Mouse (Mus musculus) neural tube, embryonic 12.5 days (tissue): ENCODE measurements around the gene Whamm. TPM values are rescaled to one million over a fixed set of nuclear protein-coding genes. Genes with fewer than 3 reads are reported as not detected.

Source experiments
- ATAC-seq: fragments of 200-750 bp; cut with Nextera tagmentation; 2 replicates; pipeline ENCODE4 v1.8.0; 2017; ENCODE audit warnings: low read depth, mild to moderate bottlenecking, moderate TSS enrichment, moderate library complexity; ENCODE audit not compliant: low FRiP score
- H3K27ac ChIP-seq: fragments of 300-500 bp; sonication (generic); 2 replicates; pipeline ENCODE4 v1.5.1; 2016
- H3K27me3 ChIP-seq: fragments of 300-500 bp; sonication (generic); replicated peaks from 2 replicates; pipeline ENCODE4 v1.6.1; 2016; ENCODE audit warnings: mild to moderate bottlenecking
- H3K36me3 ChIP-seq: fragments of 300-500 bp; sonication (generic); 2 replicates; pipeline ENCODE4 v1.6.1; 2016; ENCODE audit warnings: mild to moderate bottlenecking
- H3K4me1 ChIP-seq: fragments of 300-500 bp; sonication (generic); 2 replicates; pipeline ENCODE4 v1.6.1; 2016
- H3K4me2 ChIP-seq: fragments of 300-500 bp; sonication (generic); replicated peaks from 2 replicates; pipeline ENCODE4 v1.6.1; 2016; ENCODE audit warnings: mild to moderate bottlenecking
- H3K4me3 ChIP-seq: fragments of 300-500 bp; sonication (generic); 2 replicates; pipeline ENCODE4 v1.5.1; 2016
- H3K9ac ChIP-seq: fragments of 300-500 bp; sonication (generic); 2 replicates; pipeline ENCODE4 v1.6.1; 2016; ENCODE audit warnings: mild to moderate bottlenecking
- H3K9me3 ChIP-seq: fragments of 300-500 bp; sonication (generic); 2 replicates; pipeline ENCODE4 v1.6.1; 2016; ENCODE audit warnings: mild to moderate bottlenecking
- WGBS: fragments of 180-500 bp; shearing (Covaris S2); methylation state at CpG from one replicate; pipeline ENCODE4 v1.1.7; 2016; 5-methylcytosine and 5-hydroxymethylcytosine counted together
- polyA plus RNA-seq: library from polyadenylated mRNA; unstranded; fragments of >200 nt; fragmentation: Nextera tagmentation; extraction: Ambion mirVana; gene quantifications from 2 replicates; pipeline ENCODE4 v1.2.1, GENCODE M21; 2016

Whamm gene
- polyA plus RNA-seq, 1 experiment from 2014 or later, result 7.5 TPM

DNA sequence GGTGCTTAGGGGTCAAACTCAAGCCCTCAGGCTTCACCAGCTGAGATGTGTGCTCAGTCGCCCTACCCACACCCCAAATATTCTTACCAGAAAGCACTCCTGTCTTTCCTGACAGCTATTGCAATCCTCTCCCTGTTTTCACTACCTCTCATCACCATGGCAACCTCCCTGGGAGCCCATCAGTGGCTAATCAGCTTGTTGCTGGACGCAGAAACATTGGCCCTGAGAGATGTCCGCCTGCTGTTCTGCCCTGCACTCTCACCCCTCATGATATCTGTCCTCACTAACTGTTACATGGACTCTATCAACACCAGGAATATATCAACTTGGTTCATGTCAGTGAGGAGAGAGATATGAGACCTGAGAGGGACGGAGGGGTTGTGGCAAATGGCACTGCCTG, 17.5 kb upstream of the Whamm start:
- Histone ChIP-seq H3K36me3 (no peaks in the 10 kb centered on the region), H3K4me1 (no peaks in the 10 kb centered on the region), H3K4me3 (no peak overlapping the region), H3K9me3 (no peaks in the 10 kb centered on the region), H3K4me2 (no peak overlapping the region), H3K27ac (no peak overlapping the region), H3K27me3 (no peaks in the 10 kb centered on the region), H3K9ac (no peak overlapping the region)
- no peak for ATAC-seq
- 67% methylated on average over 4 of the region's 4 CpGs for WGBS

GRCm38 (mm10) chr7:81554369-81554768, 16.7 kb upstream of the Whamm start:
- H3K4me2 ChIP-seq, result no peak overlapping the region
- 84% methylated on average over 2 of the region's 2 CpGs for WGBS
- ATAC-seq, result no peak
- no peak overlapping the region for H3K27ac ChIP-seq
- H3K9ac ChIP-seq, result no peak overlapping the region
- H3K4me3 ChIP-seq, result no peak overlapping the region
- no peaks in the 10 kb centered on the region for H3K4me1 ChIP-seq
- H3K9me3 ChIP-seq, result no peaks in the 10 kb centered on the region
- H3K27me3 ChIP-seq, result no peaks in the 10 kb centered on the region
- H3K36me3 ChIP-seq, result no peaks in the 10 kb centered on the region

DNA sequence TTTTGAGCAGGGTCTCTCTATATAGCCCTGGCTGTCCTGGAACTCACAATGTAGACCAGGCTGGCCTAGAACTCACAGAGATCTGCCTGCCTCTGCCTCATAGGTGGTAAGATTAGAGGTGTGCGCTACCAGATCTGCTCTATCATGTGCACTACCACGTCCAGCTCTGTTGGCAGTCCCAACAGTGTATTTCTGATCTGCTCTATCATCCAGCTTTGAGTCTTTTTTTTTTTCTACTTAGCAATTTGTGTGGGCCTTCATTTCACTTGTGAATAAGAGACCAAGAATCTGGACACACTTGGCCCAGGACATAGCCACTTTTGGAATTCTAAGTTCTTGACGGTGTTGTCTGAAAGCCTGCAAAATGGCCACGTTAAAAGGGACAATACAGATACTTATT, 14.2 kb upstream of the Whamm start:
- ATAC-seq, result no peak
- H3K9ac ChIP-seq, result no peak overlapping the region

DNA sequence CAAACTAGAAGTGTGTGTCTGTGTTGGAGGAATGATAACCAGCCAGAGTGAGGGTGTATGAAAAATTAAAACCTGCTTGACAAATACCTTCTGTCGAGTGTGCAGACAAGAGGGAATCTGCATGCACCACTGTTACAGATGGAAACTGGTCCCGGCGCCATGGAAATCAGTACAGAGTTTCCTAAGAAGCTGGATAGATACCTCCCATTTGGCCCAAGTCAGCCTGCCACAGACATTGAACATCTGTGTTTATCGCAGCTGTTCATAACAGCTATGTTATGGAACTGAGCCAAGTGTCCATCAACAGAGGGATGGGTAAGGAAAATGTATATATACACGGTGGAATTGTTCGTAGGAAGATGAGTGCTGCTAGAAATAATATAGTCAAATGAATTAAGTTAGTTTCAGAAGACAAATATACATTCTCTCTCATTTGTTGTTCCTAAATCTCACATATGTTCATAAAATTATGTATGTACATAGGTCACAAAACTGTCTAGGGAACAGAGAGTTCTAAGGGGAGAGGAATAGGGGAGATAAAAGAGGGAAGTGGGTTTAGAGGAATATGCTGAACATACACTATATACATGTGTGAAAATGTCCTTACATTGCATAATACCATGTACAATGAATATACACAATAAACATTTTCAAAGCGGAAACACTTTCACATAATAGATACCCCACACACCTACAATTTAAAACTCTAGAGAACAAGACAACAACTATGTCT, 13.6 kb upstream of the Whamm start:
- Histone ChIP-seq H3K4me2 (no peak overlapping the region), H3K27me3 (no peaks in the 10 kb centered on the region), H3K4me1 (no peaks in the 10 kb centered on the region), H3K9ac (no peak overlapping the region), H3K36me3 (no peaks in the 10 kb centered on the region), H3K9me3 (no peaks in the 10 kb centered on the region), H3K27ac (no peak overlapping the region), H3K4me3 (no peak overlapping the region)
- ATAC-seq, result no peak
- 87% methylated on average over 7 of the region's 7 CpGs for WGBS

More for the DNA sequence above, 14.2 kb upstream of the Whamm start:
- Histone ChIP-seq H3K27me3 (no peaks in the 10 kb centered on the region), H3K4me3 (no peak overlapping the region), H3K4me2 (no peak overlapping the region), H3K36me3 (no peaks in the 10 kb centered on the region), H3K4me1 (no peaks in the 10 kb centered on the region), H3K27ac (no peak overlapping the region), H3K9me3 (no peaks in the 10 kb centered on the region)
- 89% methylated on average over 4 of the region's 4 CpGs for WGBS

DNA sequence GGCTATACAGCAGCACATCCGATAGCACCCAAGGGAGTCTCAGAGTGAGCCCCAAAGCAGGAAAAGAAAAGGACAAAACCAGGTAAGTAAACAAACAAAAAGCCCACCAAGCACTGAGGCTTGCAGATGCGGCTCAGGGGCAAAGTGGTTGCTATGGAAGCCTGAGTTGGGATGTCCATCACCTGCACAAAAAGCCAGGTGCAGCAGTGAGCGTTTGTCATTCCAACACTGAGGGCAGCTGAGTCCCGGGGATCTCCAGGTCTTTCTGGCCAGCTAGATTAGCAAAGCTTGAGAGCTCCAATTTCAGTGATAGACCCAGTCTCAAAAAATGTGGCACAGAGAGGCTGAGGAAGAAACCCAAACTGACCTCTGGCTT, 13.1 kb upstream of the Whamm start:
- Histone ChIP-seq H3K4me3 (no peak overlapping the region), H3K4me1 (no peaks in the 10 kb centered on the region), H3K27me3 (no peaks in the 10 kb centered on the region), H3K27ac (no peak overlapping the region), H3K36me3 (no peaks in the 10 kb centered on the region), H3K9me3 (no peaks in the 10 kb centered on the region), H3K4me2 (no peak overlapping the region), H3K9ac (no peak overlapping the region)
- ATAC-seq, result no peak
- 77% methylated on average over 4 of the region's 4 CpGs for WGBS

DNA sequence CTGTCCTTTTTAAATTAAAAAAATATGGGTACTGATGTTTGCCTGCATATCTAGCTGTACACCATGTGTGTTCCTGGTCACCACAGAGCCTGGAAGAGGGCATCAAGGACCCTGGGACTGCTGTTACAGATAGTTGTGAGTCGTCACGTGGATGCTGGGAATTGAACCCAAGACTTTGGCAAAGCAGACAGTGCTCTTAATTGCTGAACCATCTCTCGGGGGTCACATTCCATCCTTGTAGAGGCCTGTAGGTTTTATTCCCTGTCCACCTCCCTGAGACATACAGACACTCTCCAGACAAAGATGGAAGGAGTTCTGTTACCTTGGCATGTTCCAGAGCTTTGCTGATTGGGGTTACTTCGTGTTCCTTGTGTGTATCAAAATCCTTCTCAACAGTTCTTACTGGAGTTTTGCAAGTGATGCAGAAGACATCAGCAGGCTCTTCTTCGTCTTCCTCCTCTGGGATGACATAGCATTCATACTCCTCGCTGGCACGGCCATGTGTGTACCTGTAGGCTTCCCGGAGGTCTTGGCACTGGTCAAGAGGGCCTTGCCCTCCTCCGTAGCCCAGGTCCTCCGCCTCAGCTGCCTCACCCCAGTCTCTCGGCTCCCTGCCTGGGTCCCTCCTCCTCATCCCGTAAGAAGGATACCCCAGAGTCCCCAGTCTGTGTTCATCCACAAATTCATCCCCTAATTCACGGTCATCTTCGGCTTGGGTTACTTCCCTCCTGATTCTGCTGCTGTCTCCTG, 11.7 kb upstream of the Whamm start:
- Histone ChIP-seq H3K9ac (no peak overlapping the region), H3K4me2 (no peak overlapping the region), H3K36me3 (no peaks in the 10 kb centered on the region), H3K4me1 (no peaks in the 10 kb centered on the region), H3K9me3 (no peaks in the 10 kb centered on the region), H3K4me3 (no peak overlapping the region), H3K27me3 (no peaks in the 10 kb centered on the region), H3K27ac (no peak overlapping the region)
- no peak for ATAC-seq
- 85% methylated on average over 14 of the region's 14 CpGs for WGBS

GRCm38 (mm10) chr7:81560101-81561049, 10.7 kb upstream of the Whamm start:
- Histone ChIP-seq H3K36me3 (no peaks in the 10 kb centered on the region), H3K27ac (no peak overlapping the region), H3K27me3 (no peaks in the 10 kb centered on the region), H3K4me3 (no peak overlapping the region), H3K9ac (no peak overlapping the region), H3K9me3 (no peaks in the 10 kb centered on the region), H3K4me2 (no peak overlapping the region), H3K4me1 (no peaks in the 10 kb centered on the region)
- 80% methylated on average over 8 of the region's 8 CpGs for WGBS
- ATAC-seq, result no peak

GRCm38 (mm10) chr7:81561211-81561610, 9.9 kb upstream of the Whamm start:
- Histone ChIP-seq H3K36me3 (no peaks in the 10 kb centered on the region), H3K27ac (no peak overlapping the region), H3K4me1 (no peaks in the 10 kb centered on the region), H3K9ac (no peak overlapping the region), H3K27me3 (no peaks in the 10 kb centered on the region), H3K4me3 (no peak overlapping the region), H3K4me2 (no peak overlapping the region), H3K9me3 (no peaks in the 10 kb centered on the region)
- WGBS, result 81% methylated on average over 5 of the region's 5 CpGs
- ATAC-seq, result no peak

DNA sequence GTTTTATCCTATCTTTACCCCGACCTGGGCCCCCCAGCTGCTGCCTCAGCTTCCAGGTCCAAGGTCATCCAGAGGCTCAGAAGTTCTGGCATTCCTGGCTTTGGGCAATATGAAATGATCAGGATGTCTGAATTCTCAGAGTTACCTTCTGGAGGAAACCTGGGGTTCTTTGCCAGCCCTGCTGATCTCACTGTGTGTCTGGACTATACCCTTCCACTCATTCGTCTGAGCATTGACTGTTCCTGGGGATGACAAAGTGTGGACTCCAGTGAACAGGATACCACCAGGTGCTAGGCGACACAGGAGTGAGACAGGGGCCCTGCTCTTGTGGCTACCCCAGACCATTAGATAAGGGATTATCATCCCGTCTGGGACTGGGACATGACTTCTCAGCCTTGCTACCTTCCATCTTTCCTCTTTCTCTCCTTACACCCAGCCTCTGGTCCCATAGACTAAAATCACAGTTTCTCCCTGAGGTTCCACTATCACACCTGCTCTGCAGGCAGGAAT, 7.5 kb upstream of the Whamm start:
- Histone ChIP-seq H3K9me3 (no peaks in the 10 kb centered on the region), H3K9ac (no peak overlapping the region), H3K27me3 (no peaks in the 10 kb centered on the region), H3K4me2 (no peak overlapping the region), H3K4me1 (no peaks in the 10 kb centered on the region), H3K27ac (no peak overlapping the region), H3K4me3 (no peak overlapping the region), H3K36me3 (no peaks in the 10 kb centered on the region)
- ATAC-seq, result no peak
- WGBS, result 94% methylated on average over 4 of the region's 4 CpGs

DNA sequence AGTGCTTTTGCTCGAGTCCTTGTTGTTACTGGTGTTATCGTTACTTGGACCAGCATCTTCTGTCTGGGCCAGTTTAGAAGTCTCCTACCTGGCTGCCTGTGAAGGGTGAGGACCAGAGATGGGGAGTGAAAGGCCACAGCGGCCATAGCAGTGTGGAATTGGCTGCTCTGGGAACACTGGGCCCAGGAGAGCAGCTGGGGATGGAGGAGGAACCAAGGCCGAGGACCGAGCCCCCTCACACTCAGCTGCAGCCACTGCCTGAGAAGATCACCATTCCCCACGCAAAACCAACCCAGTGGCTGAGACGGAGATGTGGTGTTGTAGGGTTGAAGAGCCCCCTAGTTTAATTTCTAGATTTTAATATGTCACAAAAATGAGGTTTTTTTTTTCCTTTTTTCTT, 6.3 kb upstream of the Whamm start:
- H3K9ac ChIP-seq, result no peak overlapping the region
- no peaks in the 10 kb centered on the region for H3K36me3 ChIP-seq
- H3K27me3 ChIP-seq, result no peaks in the 10 kb centered on the region
- WGBS, result 75% methylated on average over 7 of the region's 7 CpGs
- H3K27ac ChIP-seq, result no peak overlapping the region
- no peak for ATAC-seq
- no peaks in the 10 kb centered on the region for H3K4me1 ChIP-seq
- H3K4me3 ChIP-seq, result no peak overlapping the region
- no peaks in the 10 kb centered on the region for H3K9me3 ChIP-seq
- no peak overlapping the region for H3K4me2 ChIP-seq

DNA sequence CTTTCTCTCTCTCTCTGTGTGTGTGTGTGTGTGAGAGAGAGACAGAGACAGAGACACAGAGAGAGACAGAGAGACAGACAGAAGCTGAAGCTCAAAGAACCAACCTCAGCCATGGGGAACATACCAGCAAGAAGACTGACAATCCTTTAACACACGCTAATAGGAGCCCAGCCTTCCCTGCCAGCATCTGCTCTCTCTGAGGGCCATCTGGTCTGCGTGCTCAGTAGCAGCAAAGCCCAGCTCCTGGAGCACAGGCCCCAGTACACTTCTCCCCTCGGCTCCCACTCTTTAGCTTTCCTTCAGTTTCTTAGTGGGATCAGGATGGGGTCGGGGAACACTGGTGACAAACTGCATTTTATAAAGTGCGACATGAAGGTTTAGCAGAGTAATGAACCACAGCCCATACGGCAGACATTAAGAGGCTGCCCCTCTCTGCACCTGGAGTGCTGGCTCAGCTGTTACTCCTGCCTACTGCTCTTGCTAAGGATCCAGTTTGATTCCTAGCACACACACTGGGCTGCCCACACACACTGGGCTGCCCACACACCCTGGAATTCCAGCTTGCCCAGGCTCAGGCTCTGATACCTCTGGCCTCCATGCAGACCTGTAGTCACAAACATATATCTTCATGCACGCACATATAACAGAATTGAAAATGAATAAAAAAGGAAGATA, 5.5 kb upstream of the Whamm start:
- Histone ChIP-seq H3K4me2 (no peak overlapping the region), H3K27me3 (no peaks in the 10 kb centered on the region), H3K4me3 (no peak overlapping the region), H3K36me3 (no peaks in the 10 kb centered on the region), H3K9me3 (no peaks in the 10 kb centered on the region), H3K4me1 (no peaks in the 10 kb centered on the region), H3K9ac (no peak overlapping the region; the same call in 1 of the 2 replicates), H3K27ac (no peak overlapping the region)
- ATAC-seq, result no peak
- WGBS, result 69% methylated on average over 7 of the region's 7 CpGs
